Mouse (Mus musculus) kidney, adult 2 months (tissue): Measurements from ENCODE around the gene Plpp3.

ENCODE experiments used
- CTCF ChIP-seq: fragments of 200-500 bp; conservative IDR thresholded peaks from 2 replicates; pipeline ENCODE4 v1.5.1; 2011; ENCODE audit warnings: low read depth, mild to moderate bottlenecking, control low read depth, low read length, moderate library complexity, mixed read lengths; ENCODE audit not compliant: insufficient read depth, insufficient read length
- POLR2A ChIP-seq: fragments of 200-500 bp; IDR thresholded peaks from one replicate; pipeline ENCODE4 v1.6.1; 2011; ENCODE audit warnings: low read depth, low read length, control low read depth

- TF ChIP-seq CTCF (no peak), POLR2A (no peak)
Measured at GRCm38 (mm10) chr4:105175255-105176035, 18.3 kb downstream of the Plpp3 start.
